Comparison of ENCODE assay signal across 13 mouse cellular contexts in the genomic region with DNA sequence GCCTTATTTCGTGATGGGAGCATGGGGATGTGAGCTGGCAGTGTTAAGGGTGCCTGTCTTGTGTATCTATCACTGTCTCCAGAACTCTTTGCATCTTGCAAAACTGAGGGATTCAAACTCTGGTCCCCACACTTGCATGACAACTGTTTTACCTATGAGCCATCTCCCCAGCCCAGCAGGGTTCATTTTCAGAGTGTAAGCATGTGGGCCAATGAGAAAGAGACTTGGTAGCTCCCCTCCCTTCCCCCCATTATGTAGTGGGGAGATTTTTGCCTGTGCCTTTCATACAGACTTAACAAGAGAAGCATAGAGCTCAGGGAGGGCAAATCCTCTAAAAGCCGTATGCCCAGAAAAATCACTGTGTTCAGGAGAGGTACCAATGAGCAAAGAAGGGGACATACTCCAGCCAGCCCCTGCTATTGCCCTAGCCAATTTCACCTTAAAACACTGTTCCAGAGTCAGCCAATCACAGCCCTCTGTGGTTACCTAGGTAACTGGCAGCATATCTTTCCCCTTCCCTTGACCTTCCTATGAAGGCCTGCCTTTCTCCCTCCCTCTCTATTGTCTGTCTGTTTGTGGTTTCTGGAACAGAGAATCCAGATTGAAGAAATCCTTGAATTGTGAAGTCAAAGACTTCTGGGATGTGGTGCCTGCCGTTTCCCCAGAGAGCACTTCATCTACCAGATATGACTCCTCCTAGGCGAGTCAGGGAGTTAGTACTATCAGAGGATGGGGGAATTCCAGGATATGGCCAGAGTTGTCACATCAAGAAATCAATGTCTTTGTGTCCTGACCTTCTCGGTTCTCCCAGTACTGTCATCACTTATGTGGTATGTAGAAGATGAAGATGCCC. TPM values are rescaled to one million over a fixed set of nuclear protein-coding genes. Genes with fewer than 3 reads are reported as not detected.
DNase-seq lines count a peak whose midpoint lies in the region; ATAC-seq lines count a peak whose summit lies in the region.
"Had no signal": no experiment of that assay in that cellular context is flagged by ENCODE, and none has a peak within 500 bp of the region (broad histone marks: within the 10 kb centered on the region; RNA-seq: fewer than 3 reads in every experiment).

No protein-coding gene starts in this region.

- H3K9me3 ChIP-seq in forebrain, embryonic 12.5 days, result no peaks in the 10 kb centered on the region
- no peaks in the 10 kb centered on the region for H3K9me3 ChIP-seq in hindbrain, embryonic 16.5 days (ENCODE audit: control insufficient read depth, low read length)
- no peaks in the 10 kb centered on the region for H3K9me3 ChIP-seq in neural tube, embryonic 15.5 days (replicated peaks)
- no peaks in the 10 kb centered on the region for H3K9me3 ChIP-seq in kidney, embryonic 14.5 days (ENCODE audit: control insufficient read depth, low read length)
- H3K9me3 ChIP-seq: limb, embryonic 13.5 days had no signal

- H3K9ac ChIP-seq in forebrain, embryonic 12.5 days, result no peak overlapping the region
- H3K9ac ChIP-seq in hindbrain, embryonic 16.5 days (ENCODE audit: low read depth, low read length), result no peak overlapping the region
- no peak overlapping the region for H3K9ac ChIP-seq in neural tube, embryonic 15.5 days (replicated peaks)
- H3K9ac ChIP-seq in kidney, embryonic 14.5 days (ENCODE audit: low read depth, low read length), result no peak overlapping the region
- H3K9ac ChIP-seq: limb, embryonic 13.5 days had no signal

- 69% methylated on average over 5 of the region's 5 CpGs for WGBS in forebrain, embryonic 12.5 days
- WGBS in hindbrain, embryonic 16.5 days, result 56% methylated on average over 5 of the region's 5 CpGs
- 60% methylated on average over 5 of the region's 5 CpGs for WGBS in neural tube, embryonic 15.5 days
- 83% methylated on average over 5 of the region's 5 CpGs for WGBS in kidney, embryonic 14.5 days

- no peak overlapping the region for H3K4me2 ChIP-seq in forebrain, embryonic 12.5 days
- H3K4me2 ChIP-seq in hindbrain, embryonic 16.5 days (ENCODE audit: low read length), result no peak overlapping the region
- H3K4me2 ChIP-seq in neural tube, embryonic 15.5 days, result no peak overlapping the region
- no peak overlapping the region for H3K4me2 ChIP-seq in kidney, embryonic 14.5 days (replicated peaks; ENCODE audit: low read depth, low read length)
- H3K4me2 ChIP-seq: limb, embryonic 13.5 days had no signal

- H3K27me3 ChIP-seq in forebrain, embryonic 12.5 days, result no peaks in the 10 kb centered on the region
- H3K27me3 ChIP-seq in hindbrain, embryonic 16.5 days (replicated peaks; ENCODE audit: control insufficient read depth, insufficient read depth, low read length), result no peaks in the 10 kb centered on the region
- H3K27me3 ChIP-seq in neural tube, embryonic 15.5 days (replicated peaks), result no peaks in the 10 kb centered on the region
- no peaks in the 10 kb centered on the region for H3K27me3 ChIP-seq in kidney, embryonic 14.5 days (ENCODE audit: control insufficient read depth, insufficient read depth, low read length)
- H3K27me3 ChIP-seq: limb, embryonic 13.5 days had no signal

- H3K36me3 ChIP-seq in forebrain, embryonic 12.5 days (replicated peaks), result peaks cover 30% of the 10 kb centered on the region
- peaks cover 11% of the 10 kb centered on the region for H3K36me3 ChIP-seq in hindbrain, embryonic 16.5 days (ENCODE audit: control insufficient read depth, insufficient read depth, low read length)
- H3K36me3 ChIP-seq in neural tube, embryonic 15.5 days, result peaks cover 41% of the 10 kb centered on the region
- H3K36me3 ChIP-seq in kidney, embryonic 14.5 days (ENCODE audit: control insufficient read depth, insufficient read depth, low read length), result peaks cover 4% of the 10 kb centered on the region; the same call in 1 of the 2 replicates

- H3K4me1 ChIP-seq in forebrain, embryonic 12.5 days, result peaks cover 10% of the 10 kb centered on the region; the same call in 1 of the 2 replicates
- H3K4me1 ChIP-seq in hindbrain, embryonic 16.5 days (ENCODE audit: control insufficient read depth, insufficient read depth, low read depth, low read length), result no peaks in the 10 kb centered on the region; the same call in 1 of the 2 replicates
- H3K4me1 ChIP-seq in neural tube, embryonic 15.5 days, result peaks cover 6% of the 10 kb centered on the region; the same call in 1 of the 2 replicates
- no peaks in the 10 kb centered on the region for H3K4me1 ChIP-seq in kidney, embryonic 14.5 days (ENCODE audit: control insufficient read depth, insufficient read depth, low read length)

- no peak overlapping the region for H3K4me3 ChIP-seq in forebrain, embryonic 12.5 days (replicated peaks)
- H3K4me3 ChIP-seq in hindbrain, embryonic 16.5 days (ENCODE audit: low read length), result no peak overlapping the region
- no peak overlapping the region for H3K4me3 ChIP-seq in neural tube, embryonic 15.5 days (replicated peaks)
- no peak overlapping the region for H3K4me3 ChIP-seq in kidney, embryonic 14.5 days (ENCODE audit: low read length)
- H3K4me3 ChIP-seq: limb, embryonic 13.5 days had no signal

- peak overlapping the region; percentile 61 for H3K27ac ChIP-seq in forebrain, embryonic 12.5 days
- H3K27ac ChIP-seq in hindbrain, embryonic 16.5 days (ENCODE audit: low read depth, low read length), result peak overlapping the region; percentile 77
- peak overlapping the region; percentile 51 for H3K27ac ChIP-seq in neural tube, embryonic 15.5 days (replicated peaks)
- no peak overlapping the region for H3K27ac ChIP-seq in kidney, embryonic 14.5 days (ENCODE audit: low read depth, low read length)
- H3K27ac ChIP-seq: limb, embryonic 13.5 days; stomach, postnatal 0 days had no signal

- peak; percentile 65 for ATAC-seq in forebrain, embryonic 12.5 days (ENCODE audit: low FRiP score)
- peak; percentile 92 for ATAC-seq in hindbrain, embryonic 16.5 days
- ATAC-seq in neural tube, embryonic 15.5 days (ENCODE audit: low FRiP score), result peak; percentile 73; the same call in 1 of the 2 replicates
- no peak for ATAC-seq in kidney, embryonic 14.5 days (ENCODE audit: low FRiP score, low TSS enrichment)

- peak; percentile 17 for DNase-seq in retina, postnatal 1 day
- no peak for DNase-seq in retina, embryonic 14.5 days (ENCODE audit: low spot score)
- no peak for DNase-seq in layer of hippocampus, postnatal 36 days
- DNase-seq in left cerebral cortex, adult 8-10 months (ENCODE audit: low spot score in 2 of 2), result no peak
- DNase-seq: heart, postnatal 36 days; lung, adult 18-20 months; right cerebral cortex, postnatal 4 days had no signal

RNA-seq across cellular contexts. Expression of a gene that starts 55.0 kb away (rescaled TPM):
- polyA plus RNA-seq in forebrain, embryonic 12.5 days (2016; fragmentation: Nextera tagmentation; extraction: Ambion mirVana), result 51.0 and 53.9 TPM in 2 replicates
- 60.7 and 66.7 TPM in 2 replicates for polyA plus RNA-seq in hindbrain, embryonic 16.5 days (2015; fragmentation: Nextera tagmentation; extraction: Ambion mirVana)
- polyA plus RNA-seq in neural tube, embryonic 15.5 days (2015; fragmentation: Nextera tagmentation; extraction: Ambion mirVana), result 62.6 and 71.6 TPM in 2 replicates
- total RNA-seq in layer of hippocampus, postnatal 36 days (2021), result 100 to 1,000 TPM in 1 of 2 experiments, 10 to 100 TPM in 1; 97.8 to 103 TPM
- total RNA-seq in left cerebral cortex, adult 8-10 months (2022), result 10 to 100 TPM; 89.8 to 97.2 (median 91.2) TPM
- 38.4 and 46.3 TPM in 2 replicates for polyA plus RNA-seq in kidney, embryonic 14.5 days (2014; fragmentation: Nextera tagmentation; extraction: Ambion mirVana)

RNA-seq across cellular contexts. Expression of a gene that starts 57.3 kb away (rescaled TPM):
- 20.4 and 22.6 TPM in 2 replicates for polyA plus RNA-seq in forebrain, embryonic 12.5 days (2016; fragmentation: Nextera tagmentation; extraction: Ambion mirVana)
- 8.7 and 16.9 TPM in 2 replicates for polyA plus RNA-seq in hindbrain, embryonic 16.5 days (2015; fragmentation: Nextera tagmentation; extraction: Ambion mirVana)
- polyA plus RNA-seq in neural tube, embryonic 15.5 days (2015; fragmentation: Nextera tagmentation; extraction: Ambion mirVana), result 17.4 and 18.3 TPM in 2 replicates
- 10 to 100 TPM; 65.8 to 66.8 TPM for total RNA-seq in layer of hippocampus, postnatal 36 days (2021)
- total RNA-seq in left cerebral cortex, adult 8-10 months (2022), result 10 to 100 TPM; 59.8 to 63.5 (median 62.6) TPM
- 27.4 and 32.5 TPM in 2 replicates for polyA plus RNA-seq in kidney, embryonic 14.5 days (2014; fragmentation: Nextera tagmentation; extraction: Ambion mirVana)
